Mouse (Mus musculus) brain, embryonic 18.5 days (tissue): ENCODE data around the gene Pcca.

Experiments used
- DNase-seq: peaks from one replicate; pipeline ENCODE4 v3.0.0-alpha.2; 2012; ENCODE audit warnings: low read depth, low spot score

Pcca gene

DNA sequence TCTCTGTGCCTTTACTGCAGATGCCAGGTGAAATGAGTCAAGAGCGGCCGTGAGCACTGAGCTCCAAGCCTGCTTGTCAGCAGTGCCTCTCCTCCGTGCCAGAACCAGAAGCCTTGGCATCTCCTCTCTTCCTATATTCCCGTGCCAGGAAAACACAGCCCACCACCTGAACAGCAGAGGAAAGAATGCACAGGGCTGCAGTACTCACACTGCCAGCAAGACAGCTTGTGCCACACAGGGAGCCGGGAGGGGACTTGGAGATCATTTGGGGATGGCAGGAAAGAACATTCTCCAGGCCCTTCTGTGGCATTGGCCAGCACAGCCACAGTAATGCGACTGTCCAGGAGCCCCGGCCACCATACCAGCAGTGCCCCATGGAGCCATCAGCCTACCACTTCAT is 351.8 kb downstream of the Pcca start:
- DNase-seq: no peak

DNA sequence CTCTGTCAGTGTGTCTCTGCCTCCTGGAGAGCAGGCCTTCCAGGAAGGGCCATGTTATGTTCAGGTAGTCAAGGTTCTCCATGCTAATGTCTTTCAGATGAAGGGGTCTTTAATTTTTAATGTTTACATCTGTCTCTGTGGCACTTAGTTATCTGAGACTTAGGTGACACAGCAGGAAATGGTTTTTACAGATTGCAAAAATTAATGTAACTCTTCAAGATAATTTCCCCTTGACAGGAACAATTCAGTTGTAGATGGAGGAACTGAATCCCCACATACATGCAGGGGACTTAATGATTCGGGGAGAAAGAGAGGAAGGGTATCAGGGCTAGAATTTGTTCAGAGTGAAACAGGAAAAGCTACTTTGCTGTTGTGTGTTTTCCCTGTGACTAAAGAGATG is 353.2 kb downstream of the Pcca start:
- no peak for DNase-seq

DNA sequence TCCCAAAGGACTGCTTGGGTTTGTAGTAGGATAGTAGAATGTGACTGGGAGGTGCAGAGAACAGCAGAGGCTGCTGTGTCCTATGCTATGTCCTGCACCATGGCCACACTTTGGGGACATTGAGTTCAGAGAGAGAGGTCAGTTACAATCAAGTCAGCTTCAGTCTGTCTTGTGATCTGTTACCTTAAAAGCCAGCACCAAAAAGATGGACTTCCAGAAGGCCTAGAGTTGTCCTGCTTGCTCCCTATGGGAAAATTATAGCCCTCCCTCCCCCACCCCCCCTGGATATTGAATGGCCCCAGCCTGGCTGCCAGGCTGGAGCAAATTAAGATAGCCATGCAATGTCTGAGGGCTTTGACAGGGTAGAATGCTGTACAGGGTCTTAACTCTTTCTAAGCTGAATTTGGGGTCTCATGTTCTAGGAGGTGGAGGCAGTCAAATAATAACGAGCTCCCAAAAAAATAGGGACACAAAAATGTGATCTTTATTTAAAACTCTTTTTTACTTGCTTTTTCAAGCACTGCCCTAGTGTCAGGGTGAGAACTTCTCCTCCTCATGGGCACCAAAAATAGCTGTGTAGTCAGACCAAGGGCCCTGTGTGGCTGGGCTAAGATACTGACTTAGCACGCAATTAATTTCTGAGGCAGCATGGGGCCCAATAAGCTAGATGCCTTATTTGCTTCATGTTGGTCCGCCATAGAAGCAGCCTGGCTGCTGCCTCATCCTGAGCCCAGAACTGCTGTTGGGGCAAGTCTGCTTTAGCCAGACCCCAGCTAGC is 353.8 kb downstream of the Pcca start:
- DNase-seq: no peak

DNA sequence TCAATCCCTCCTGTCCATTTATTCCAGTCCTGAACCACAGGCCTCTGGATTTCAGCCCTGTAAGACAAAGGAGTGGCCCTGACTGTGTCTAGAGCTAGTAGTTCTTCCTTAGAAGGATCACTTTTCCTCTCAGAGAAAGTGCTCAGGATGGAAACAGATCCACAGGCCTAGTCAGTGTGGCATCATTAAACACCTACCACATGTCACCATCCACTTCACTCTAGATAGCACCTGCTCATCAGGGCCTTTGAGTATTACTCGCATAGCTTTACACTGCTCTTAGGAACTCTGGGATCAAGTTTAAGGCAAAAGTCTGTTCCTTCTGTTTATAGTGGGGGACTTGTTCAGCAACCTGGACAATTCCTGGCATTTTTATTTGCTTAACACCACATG is 354.4 kb downstream of the Pcca start:
- no peak for DNase-seq

DNA sequence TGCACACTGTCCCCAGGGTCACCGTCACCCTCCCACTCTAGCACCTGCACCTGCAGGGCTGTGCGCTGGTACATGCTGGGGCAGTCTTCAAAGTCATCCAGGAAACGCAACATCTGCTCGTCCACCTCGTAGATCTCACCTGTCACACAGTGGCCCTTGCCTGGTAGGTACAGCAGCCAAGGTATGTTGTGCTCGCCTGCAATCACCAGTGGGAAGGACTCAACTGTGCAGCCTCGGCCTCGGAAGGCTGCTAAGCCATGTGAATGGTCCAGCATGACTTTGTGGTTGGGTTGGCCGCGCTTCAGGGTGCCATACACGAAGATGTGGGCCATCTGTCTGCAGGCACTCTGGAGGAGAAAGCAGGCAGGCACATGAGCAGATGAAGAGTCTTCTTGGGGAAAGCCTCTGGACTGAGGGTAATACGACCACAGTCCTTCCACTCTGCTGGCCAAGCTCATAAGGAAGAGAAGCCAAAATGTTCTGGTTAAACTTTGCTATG is 357.4 kb downstream of the Pcca start:
- no peak for DNase-seq

DNA sequence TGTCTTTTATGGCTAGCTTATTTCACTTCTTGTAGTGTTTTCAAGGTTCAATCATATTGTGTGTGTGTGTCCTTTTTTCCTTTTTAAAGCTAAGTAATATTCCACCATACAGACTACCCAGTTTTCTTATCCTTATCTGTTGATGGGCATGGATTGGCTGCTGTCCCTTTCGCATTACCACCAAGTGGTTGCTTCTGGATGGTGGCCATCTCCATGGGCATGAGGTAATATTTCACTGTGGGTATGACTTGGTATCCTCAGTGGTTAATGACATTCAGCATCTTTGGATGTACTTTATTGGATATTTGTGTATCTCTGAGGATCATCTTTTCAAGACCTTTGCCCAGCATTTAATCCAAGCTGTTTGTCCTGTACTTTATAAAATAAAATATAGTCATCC is 362.0 kb downstream of the Pcca start:
- DNase-seq: no peak

DNA sequence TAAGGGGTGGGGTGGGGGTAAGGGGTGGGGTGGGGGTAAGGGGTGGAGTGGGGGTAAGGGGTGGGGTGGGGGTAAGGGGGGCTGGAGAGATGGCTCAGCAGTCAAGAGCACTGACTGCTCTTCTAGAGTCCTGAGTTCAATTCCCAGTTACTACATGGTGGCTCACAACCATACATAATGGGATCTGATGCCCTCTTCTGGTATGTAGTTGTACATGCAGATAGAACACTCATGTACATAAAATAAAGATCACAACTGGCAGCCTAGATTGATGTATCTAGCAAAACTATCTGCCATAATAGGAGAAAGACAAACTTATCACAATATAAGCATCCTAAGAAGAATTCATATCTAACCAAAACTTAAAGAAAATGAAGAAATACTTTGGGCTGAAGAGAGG is 364.4 kb downstream of the Pcca start:
- DNase-seq: no peak

DNA sequence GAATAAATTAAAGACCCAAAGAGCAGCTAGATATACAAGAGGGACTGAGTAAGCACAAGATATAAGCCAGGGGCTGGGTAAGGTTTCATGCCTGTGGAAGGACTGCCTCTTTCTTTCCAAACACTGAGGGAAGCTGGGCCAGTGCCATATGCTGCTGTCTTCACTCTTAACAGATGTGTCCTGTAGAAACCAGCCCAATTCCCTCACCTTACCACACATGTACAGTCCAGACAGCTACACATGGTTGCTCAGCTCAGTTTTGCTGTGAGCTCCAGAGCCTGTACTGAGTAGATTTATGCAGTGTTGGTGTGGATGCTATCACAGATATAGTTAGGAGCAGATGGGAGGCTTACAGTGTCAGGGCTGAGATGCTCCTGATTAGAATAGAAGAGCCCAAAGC is 366.6 kb downstream of the Pcca start:
- DNase-seq: no peak

DNA sequence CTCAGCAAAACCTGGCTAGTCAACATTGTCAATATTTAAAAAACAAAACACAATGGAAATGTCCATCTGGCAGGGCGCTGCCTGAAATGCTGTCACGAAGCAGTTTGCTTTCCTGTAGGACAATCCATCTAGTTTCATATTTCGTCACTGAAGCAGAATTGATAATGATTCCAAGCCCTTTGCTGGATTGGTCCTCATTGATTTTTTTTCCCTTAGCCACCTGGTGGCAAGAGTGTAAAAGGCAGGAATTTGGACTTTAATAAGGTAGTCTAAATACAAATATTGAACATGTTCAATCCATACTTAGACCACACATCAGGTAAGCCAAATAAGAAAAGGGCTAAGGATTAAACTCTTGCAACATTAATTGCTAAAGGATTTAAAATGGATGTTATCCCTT is 367.1 kb downstream of the Pcca start:
- no peak for DNase-seq

DNA sequence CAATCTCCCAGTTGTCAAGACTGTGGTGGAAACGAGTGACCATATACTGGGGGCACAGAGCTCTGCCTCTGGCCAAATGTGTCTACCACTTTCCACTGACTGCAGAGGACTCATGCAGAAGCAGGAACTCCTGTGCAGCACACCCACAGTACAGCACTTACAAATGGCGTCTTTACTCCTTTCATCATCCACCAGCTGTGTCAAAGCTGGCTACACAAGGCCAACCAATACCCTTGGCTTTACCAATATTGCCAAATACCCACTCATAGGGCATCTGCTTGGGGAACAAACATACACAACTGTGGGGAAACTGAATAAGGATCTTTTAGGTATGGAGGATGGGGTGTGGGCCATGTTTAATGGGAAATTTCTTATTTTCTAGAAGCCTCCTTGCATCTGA is 367.6 kb downstream of the Pcca start:
- DNase-seq: no peak

DNA sequence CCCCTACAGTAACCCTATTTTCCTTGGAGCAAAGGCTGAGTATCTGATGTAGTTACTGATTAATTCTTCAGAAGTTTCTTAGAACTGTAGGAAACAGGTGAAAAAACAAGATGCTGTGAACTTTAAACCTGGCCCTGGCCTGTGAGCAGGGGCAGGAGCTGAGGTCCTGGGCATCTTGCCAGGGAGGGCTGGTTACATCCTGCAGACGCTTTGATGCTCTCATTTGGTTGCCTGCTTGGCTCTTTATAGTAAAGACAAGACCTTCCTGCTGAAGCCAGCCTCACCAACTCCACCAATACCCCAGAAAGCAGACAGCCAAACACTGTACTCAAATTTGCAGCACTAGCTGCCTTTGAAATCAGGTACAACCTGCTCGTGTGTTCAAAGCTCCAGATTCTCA is 368.0 kb downstream of the Pcca start:
- no peak for DNase-seq

DNA sequence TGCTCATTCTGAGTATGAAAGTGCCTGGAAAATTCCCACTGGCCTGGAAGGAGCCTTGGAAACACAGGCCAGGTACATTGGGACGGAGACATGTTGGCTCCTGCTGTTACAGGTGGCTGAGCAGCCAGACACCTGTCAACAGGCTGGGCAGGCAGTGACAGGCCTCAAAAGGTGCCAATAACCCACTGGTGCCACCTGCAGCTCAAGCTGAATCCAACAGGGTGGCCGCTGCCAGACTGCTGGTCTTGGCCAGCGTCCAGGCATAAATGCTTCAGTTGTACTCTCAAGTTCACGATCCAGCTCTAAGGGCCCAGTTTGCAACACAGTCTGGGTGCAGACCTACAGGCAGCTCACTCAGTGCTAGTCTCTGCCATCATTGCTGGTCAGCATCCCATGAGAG is 368.8 kb downstream of the Pcca start:
- no peak for DNase-seq

DNA sequence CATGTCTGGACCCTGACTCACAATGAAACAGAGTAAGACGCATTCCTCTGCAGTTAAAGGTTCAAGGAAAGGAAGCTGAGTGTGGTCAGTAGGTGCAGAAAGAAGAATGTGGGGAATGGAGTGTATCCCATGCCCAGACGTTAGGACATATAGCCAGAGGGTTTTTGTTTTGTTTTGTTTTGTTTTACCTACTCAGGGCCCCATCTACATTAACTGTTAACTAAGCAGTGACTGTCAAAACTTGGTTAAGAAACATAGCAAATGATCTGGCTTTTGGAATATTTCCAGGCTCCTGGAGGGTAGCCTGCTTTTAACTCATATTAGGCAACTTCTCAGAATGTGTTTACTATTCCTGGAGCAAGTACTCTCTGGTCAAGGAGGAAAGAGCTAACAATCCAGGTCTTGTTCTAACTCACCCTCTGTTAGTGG is 369.8 kb downstream of the Pcca start:
- DNase-seq: no peak

DNA sequence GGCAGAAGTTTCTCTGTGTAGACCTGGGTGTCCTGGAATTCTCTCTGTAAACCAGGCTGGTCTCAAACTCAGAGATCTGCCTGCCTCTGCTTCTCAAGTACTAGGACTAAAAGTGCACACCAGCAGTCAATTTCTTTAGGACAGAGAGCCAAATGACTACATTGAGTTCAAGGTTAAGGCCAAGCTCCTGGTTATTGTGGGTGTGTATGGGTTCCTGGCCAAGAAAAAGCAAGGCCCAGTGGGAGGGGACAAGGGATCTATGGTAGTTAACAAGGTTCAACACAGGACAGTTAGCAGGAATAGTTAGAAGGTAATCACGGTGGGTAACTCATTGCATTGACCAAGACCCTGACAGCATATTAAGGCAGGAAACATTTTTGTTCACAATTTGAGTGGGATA is 370.9 kb downstream of the Pcca start:
- no peak for DNase-seq

DNA sequence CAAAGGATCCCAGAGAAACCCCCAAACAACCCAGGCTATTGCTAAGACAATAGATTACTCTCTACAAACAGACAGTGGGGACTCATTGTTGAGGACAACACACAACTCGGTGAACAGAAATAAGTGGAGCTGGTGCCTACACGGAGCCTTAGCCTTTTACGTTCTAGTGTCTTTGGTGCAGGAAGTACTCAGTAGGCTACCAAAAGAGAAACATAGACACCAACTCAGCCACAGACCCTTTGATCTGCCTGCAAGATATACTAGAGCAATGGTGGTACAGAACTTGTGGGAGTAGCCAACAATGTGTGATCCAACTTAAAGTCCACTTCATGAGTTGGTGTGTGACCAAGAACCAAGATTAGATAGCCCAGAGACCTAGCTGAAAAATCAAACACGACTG is 374.0 kb downstream of the Pcca start:
- DNase-seq: no peak

DNA sequence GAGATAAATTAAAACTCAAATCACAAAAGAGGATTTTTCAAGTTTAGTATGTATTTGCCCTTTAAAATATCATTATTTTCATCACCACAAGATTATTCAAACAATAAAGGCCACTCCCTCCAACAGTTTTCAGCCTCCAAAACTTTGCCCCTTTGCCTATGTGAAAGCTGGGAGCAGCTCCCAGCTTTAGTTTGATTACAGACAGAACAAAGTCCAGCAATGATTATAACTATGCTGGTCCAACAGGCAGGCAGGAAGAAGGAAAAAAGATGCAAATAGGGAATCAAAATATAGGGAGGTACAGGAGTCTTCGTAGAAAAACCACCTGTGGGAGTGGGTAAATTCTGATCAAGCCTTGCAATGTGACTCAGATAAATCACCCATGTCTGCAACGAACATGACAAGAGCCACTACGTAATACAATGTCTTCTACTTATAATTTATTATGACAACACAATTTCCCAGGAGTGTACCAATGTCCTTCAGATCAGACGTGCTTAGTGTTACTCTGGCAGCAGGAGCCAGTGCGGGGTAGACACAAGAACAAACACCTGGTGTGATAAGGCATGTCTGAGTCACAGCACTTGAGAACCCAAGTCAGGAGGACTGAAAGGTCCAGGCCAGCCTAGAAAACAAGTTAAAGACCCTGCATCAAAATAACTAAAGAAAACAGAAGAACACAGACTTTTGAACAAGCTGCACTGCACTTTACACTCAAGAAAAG is 375.4 kb downstream of the Pcca start:
- DNase-seq: no peak

DNA sequence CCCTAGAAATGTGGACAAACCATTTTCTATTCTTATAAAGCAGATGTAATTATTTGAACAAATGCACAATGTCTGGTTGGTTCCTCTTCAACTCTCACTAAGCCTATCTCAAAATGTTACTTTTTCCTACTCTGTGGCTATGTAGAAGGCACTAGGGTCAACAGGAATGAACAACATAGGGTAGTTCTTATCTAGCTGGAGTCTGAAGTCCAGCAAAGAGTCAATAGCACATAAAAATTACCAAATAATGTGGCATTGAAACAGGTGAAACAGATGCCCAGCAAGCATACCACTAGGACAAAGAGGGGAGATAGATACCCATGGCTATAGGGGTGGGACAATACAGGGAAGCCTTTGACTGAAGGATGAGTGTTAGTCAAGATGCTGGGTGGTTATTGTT is 377.1 kb downstream of the Pcca start:
- DNase-seq: no peak

DNA sequence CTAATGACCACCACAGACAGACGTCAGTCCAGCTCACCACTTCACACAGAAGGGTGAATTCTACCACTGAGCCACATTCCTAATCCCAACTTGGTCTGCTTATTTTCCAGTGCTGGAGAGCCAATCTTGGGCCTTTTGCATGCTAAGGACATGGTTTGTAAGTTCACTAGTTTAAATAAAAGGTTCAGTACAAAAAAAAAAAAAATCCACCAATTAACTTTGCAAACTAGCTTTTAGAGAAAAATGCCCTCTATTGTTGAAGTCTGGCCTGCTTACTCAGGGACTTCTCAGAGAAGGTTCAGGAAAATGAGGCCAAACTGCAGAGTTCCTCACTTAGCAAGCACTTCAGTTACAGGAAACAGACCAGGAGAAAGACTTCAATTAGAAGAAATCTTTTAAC is 378.0 kb downstream of the Pcca start:
- no peak for DNase-seq

DNA sequence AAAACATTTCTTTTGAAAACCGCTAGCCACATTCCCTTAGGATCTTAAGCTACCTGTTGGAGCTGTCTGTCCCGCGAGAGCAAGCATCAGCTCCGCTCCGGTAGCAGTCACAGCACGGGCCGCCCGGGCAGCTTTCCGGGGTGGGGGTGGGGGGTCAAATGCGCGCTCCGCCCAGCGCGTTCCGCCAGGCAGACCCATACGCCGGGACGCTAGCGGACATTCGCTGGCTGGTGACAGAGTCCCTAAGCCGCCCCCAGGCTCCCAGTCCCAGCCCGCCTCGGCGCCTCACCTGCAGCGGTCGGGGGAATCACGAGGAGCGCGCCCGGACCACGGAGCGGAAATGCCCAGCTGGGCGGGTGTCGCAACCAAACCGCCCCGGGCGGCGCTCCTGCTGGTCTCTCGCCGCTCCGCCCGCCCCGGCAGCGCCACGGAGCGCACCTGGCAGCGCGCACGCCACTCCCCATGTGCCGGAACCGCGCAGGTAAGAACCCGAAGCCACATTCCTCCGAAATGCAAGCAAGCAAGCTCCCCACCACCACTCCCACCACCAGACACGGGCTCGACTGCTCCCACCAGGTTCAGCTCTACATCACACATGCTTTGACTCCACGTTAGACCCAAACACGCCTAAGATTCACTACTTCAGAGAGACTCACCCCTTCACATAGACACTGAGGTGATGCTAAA is 378.8 kb downstream of the Pcca start:
- no peak for DNase-seq

DNA sequence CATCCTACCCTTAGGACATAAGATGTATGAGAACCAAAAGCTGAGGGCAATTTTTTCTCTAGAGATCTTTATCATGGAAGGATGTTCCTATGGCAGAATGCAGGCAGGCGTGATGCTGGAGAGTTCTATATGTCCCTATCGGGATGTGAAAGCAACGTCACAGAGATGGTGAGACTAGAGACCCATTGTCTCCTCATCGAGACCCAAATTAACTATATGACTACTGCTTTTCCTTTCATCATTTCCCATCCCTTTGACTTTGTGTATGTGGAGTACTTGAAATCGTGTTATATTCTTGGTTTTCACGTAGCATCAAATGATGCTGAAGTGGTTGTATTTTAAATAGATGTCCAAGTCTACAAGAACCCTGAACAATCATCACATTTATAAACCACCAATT is 379.5 kb downstream of the Pcca start, which contains the start of gene Ggact:
Gene Ggact, minus strand, starts transcription at position 101 of the 400 bp plus-strand sequence.
- DNase-seq: no peak

DNA sequence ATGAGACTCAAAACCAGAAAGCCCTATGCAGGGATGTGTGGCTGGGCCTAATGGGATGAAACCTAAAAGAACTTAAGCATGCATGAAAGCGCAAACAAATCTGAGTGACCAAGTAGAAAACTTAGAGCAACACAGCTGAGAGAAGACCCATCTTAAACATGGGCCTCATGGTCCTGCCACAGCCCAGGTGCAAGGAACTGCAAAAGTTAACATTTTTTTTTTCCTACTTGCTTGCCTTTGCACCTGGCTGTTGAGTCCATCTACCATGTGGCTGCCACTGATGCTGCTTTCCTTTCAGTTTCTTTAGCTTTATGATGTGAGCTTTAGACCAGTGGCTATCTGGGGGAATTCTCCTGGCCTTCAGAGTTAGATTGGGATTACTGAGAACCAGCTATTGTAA is 383.6 kb downstream of the Pcca start:
- DNase-seq: no peak

DNA sequence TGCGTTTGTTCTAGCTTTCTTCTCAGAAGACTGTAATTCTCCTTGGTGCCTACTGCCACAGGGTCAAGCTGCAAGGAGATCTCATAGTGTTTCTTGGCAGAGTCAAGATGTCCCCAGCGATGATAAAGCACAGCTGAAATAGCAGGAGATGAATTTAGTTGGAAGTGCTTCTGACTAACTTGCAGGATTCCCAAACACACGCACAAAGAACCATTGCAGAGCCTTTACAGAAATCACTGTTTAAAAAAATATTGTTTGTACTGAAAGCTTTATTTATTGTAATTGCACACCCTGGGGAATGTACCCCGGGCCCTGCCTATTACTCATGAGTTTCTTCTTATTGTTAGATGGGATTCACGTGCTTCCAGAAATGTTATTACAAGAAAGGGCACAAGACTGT is 385.9 kb downstream of the Pcca start:
- DNase-seq: no peak

DNA sequence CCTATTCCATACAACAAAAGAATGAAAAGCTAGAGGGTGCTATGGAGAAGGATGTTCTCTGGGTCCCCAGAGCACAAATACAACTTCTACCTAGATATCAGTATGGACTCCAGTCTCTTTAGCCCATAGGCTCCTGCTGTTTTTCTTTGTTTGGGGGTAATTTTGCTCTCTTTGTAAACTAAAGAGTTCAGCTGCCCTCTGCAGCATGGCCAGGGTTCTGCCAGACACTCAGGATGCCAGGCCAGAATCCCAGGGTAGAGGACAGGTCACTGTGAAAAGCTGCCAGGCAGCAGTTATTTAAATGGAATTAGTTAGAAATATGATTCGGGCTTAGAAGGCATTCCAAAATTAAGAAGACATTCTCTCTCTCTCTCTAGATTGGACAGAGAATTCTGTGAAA is 402.3 kb downstream of the Pcca start:
- no peak for DNase-seq
